Mouse (Mus musculus): ENCODE measurements around the gene Irgc1. TPM values are rescaled to one million over a fixed set of nuclear protein-coding genes. Genes with fewer than 3 reads are reported as not detected.
"Not testable (repeated sequence)": the region's sequence is repeated elsewhere in the genome, so short reads cannot be mapped to it uniquely, and the experiment has no call there.

The Irgc1 gene
- not detected for total RNA-seq (2021)
- long read RNA-seq, experiment 1: 0 reads
- long read RNA-seq, experiment 2: 0 reads

- no peak for DNase-seq (ENCODE audit: low spot score)
Observed at GRCm38 (mm10) chr7:24451855-24452311, at the start of gene Irgc1. Gene Irgc1 (minus strand): TSS chr7:24452297.

DNA sequence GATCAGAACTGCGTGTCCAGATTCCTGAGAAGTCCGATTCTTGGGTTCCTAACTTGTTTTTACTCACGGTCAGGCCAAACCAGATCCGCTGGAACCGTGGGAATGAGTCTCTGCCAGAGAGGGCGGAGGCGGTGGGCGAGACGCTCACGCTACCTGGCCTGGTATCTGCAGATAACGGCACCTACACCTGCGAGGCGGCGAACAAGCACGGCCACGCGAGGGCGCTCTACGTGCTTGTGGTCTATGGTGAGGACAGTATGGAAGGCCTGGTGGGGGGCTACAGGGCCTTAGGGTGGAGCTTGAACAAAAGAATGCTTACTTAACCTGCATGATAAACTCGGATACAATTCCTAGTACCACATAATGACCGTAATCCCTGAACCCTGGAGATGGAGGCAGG lies 49.4 kb upstream of the Irgc1 start:
- no peak for DNase-seq (ENCODE audit: low spot score)

DNA sequence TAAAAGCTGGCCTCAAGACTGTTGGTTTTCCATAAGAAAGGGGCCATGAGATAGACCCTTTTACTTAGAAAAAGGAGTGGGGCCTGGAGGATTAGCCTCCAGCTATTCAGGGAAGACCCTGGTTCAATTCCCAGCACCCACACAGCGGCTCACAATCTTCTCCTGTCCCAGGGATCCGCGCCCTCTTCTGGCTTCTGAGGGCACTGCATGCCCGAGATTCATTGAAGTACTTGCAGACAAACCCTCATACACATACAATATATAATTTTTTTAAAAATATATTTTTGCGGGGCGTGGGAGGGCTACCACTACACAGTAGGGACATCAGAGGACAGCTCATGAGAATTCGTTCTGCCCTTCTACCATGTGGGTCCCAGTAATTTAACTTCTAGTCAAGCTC lies 48.8 kb upstream of the Irgc1 start:
- DNase-seq (ENCODE audit: low spot score): no peak

GRCm38 (mm10) chr7:24499856-24500577 lies 47.9 kb upstream of the Irgc1 start:
- no peak for DNase-seq (ENCODE audit: low spot score)

- DNase-seq (ENCODE audit: low spot score): no peak
Observed at GRCm38 (mm10) chr7:24488303-24488702, 36.2 kb upstream of the Irgc1 start.

DNA sequence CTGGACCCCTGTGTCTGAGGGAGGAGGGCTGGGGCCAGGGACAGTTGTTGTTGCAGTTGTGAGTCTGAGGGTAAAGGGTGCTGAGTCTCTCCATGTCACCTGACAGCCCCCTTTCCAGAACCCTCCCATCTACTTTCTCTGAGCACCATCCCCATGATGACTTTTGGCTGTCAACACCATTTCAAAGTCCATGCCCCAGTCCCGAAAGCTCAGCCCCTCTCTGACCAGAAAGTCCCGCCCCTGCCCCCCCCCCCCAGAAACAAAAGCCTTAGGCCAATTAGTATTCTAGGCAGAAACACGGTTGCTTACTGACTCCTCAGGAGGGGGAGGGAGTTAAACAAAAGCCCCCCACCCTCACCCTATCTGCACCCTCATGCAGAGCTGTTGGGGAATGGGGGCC lies 35.3 kb upstream of the Irgc1 start:
- no peak for DNase-seq (ENCODE audit: low spot score)

DNA sequence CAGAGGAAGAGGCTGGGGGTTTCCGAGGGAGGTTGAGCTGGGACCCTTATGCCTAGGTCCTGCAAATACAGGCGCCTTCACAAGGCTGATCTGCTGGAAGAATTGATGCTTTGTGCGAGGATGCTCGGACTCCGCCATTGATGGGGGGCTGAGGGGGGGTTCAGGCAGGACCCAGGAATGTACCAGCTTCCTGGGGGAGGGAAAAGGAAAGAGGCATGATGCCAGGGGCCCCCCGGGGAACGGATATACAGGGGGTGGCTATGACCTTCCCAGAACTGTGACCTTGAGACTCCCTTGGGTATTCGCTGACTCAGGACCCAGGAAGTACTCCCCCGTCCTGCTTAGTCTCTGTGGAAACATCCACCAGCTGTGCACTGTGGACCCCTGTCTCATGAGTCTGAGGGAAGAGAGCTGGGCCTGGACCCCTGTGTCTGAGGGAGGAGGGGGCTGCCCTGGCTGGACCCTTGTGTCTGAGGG lies 34.6 kb upstream of the Irgc1 start:
- no peak for DNase-seq (ENCODE audit: low spot score)

- DNase-seq (ENCODE audit: low spot score): no peak
Observed at GRCm38 (mm10) chr7:24485481-24485880, 33.4 kb upstream of the Irgc1 start.

GRCm38 (mm10) chr7:24483291-24483690 lies 31.2 kb upstream of the Irgc1 start:
- DNase-seq (ENCODE audit: low spot score): not testable (repeated sequence)

DNA sequence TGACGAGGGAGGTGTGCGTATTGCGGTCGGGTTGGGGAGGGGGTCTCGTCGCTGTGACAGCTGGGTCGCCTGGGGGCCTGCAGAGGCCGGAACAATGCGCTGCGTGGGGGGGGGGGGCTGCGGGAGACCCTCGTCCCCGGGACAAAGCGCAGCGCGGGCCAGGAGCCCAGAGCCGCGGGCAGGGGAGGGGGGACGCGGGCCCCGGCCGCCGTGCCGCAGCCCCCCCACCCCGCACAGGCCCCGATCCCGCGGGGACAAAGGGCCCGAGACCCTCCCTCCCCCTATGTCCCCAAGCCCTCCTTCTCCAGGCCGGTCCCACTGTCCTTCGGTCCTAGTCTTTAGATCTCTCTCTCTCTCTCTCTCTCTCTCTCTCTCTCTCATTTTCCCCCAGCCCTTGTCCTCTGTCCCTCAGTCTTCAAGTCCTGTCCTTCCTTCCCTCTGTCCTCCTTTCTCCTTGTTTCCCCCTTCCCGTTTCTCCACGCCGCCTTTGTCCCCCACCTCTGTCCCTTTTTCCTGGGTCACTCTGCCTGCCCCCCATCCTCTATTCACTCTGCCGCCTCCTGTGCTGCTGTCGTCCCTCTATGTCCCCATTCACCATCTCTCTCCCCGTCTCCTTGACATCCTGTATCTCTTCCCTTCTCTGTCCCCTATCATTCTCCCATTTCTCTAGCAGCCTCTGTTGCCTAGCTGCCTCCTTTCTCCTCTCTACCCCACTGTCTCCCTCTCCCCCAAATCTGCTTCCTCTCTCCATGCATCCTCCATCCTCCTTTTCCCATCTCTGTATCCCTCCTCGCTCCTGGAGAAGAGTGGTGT lies 30.3 kb upstream of the Irgc1 start:
- DNase-seq (ENCODE audit: low spot score): no peak

DNA sequence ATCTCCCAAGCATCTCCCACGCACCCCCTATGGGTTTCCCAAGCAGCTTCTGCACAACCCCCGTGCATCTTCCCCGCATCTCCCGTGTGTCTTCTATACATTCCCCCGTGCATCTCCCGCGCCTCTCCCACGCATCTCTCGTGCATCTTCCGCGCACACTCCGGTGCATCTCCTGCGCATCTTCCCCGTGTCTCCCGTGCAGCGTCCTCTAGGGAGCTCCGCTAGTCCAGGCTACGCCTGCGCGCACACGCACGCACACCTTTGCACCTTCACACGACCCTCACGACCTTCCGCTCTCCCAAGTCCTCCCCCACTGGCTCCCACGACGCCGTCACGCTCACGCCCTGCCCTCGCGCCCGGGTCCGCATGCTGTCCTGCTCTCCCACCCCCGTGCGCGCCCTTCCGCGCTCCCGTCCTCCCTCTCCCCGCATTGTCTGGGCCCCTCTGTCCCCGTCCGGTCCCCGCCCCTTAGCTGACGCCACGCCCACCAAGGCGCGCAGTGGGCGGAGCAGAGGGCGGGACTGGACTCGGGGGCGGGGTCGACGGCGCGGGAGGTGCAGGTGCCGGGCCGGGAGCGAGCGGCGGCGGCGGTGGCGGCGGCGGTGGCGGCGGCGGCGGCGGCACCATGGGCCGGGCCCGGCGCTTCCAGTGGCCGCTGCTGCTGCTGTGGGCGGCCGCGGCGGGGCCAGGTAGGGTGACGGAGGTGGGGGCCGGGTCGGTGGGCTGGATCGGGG lies 29.5 kb upstream of the Irgc1 start, which contains the start of gene Cadm4:
Cadm4 (plus strand) TSS at position 550 of the 734 bp plus-strand sequence.
- DNase-seq (ENCODE audit: low spot score): peak; percentile 73

DNA sequence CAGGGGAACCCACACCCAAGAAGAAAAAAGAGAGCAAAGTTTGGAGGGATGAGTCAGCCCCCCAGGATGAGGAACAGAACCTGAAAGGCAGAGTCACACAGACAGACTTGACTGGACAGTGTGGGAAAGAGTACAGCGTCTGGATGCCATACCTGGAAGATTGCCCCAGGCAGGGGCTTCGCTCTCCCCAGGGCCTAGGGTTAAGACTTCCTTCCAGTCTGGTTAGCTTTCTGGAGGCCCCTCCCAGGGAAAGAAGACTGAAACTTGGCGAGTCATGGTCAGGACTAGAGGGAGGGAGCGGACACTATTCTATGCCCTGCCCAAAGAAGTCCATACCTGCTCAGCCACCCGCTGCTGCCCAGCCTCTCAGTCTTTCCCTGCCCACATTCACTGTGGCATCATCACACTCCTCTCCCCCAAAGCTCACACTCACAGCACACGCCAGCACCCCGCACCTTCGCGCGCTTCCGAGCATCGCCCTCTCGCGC lies 28.9 kb upstream of the Irgc1 start:
- DNase-seq (ENCODE audit: low spot score): no peak

- DNase-seq (ENCODE audit: low spot score): peak; percentile 32
Observed at GRCm38 (mm10) chr7:24480121-24480941, 28.2 kb upstream of the Irgc1 start.

DNA sequence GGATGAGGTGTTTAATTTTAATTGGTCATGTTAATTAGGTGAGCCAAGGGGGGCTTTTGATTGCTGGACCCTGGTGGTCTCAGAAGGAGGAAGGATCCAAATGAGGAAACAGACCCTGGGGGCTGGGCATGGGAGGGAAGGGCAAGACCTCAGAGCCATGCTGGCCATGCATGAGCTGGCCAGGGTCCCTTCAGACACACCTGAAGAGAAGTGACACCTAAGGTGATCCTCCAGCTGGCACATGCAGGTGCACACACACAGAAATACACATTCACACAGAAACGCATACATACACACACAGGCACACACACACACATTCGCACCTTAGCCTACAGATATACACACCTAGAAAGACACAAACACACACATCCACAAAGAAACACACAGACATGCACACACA lies 27.6 kb upstream of the Irgc1 start:
- DNase-seq (ENCODE audit: low spot score): no peak

DNA sequence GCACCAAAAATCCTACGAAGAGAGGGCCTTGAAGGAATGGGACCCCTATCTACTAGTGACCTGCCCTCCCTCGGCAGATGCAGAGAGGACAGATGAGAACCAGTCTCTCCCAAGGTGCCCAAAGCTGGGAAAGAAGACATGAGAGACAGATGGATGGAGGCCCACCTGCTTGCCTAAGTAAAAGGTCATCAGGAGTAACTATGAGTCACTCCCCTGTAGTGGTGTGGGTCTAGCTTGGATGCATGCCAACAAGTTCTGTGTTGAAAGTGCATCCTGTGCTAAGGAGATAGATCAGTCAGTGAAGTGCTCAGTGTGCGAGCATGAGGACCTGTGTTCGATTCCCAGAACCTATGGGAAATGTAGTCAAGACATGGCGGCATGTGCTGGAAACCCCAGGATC lies 26.8 kb upstream of the Irgc1 start:
- no peak for DNase-seq (ENCODE audit: low spot score)

- no peak for DNase-seq (ENCODE audit: low spot score)
Observed at GRCm38 (mm10) chr7:24476856-24477255, 24.8 kb upstream of the Irgc1 start.

DNA sequence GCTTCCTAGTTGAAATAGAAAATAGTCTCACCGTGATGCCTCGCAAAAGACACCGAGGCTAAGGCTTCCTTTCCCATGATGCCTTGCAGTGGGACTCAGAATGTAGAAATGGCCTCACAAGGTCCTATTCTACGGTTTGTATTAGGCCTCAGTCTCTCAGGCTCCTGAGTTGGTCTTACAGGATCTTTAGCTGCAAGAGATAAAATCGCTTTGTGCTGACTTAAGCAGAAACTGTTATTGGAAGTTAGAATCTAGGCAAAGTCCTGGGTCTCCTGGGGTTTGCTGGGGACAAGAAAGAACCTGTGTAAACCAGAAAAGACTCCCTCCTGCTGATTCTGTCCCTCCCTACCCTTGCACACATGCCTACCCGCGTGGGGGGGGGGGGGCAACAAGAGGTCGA lies 24.2 kb upstream of the Irgc1 start:
- DNase-seq (ENCODE audit: low spot score): no peak

GRCm38 (mm10) chr7:24474811-24475506 lies 22.9 kb upstream of the Irgc1 start:
- peak; percentile 10 for DNase-seq (ENCODE audit: low spot score)

GRCm38 (mm10) chr7:24473913-24474529 lies 21.9 kb upstream of the Irgc1 start:
- peak; percentile 61 for DNase-seq (ENCODE audit: low spot score)

- DNase-seq (ENCODE audit: low spot score): no peak
Observed at GRCm38 (mm10) chr7:24472937-24473336, 20.8 kb upstream of the Irgc1 start.
